Mouse (Mus musculus) splenic B cell, adult 2 months (primary cell): ENCODE results near the gene Aspscr1.

Experiments used
- DNase-seq: peaks from one replicate; pipeline ENCODE4 v3.0.0-alpha.2; 2011; ENCODE audit warnings: low read depth, low spot score
- H3K27me3 ChIP-seq: 2 replicates; pipeline ENCODE4 v1.6.1; 2012; ENCODE audit warnings: mild to moderate bottlenecking, low read length, moderate library complexity, mixed read lengths; ENCODE audit not compliant: control insufficient read depth, poor library complexity, insufficient read depth, severe bottlenecking
- H3K36me3 ChIP-seq: 2 replicates; pipeline ENCODE4 v1.6.1; 2012; ENCODE audit warnings: mild to moderate bottlenecking, low read length, moderate library complexity, mixed read lengths; ENCODE audit not compliant: control insufficient read depth, poor library complexity, insufficient read depth, severe bottlenecking

Aspscr1 gene

GRCm38 (mm10) chr11:120710672-120711071, 37.9 kb downstream of the Aspscr1 start:
- no peaks in the 10 kb centered on the region for H3K27me3 ChIP-seq
- DNase-seq: no peak
- no peaks in the 10 kb centered on the region for H3K36me3 ChIP-seq

- no peak for DNase-seq
- Histone ChIP-seq H3K27me3 (no peaks in the 10 kb centered on the region), H3K36me3 (no peaks in the 10 kb centered on the region; the same call in 1 of the 2 replicates)
Measured at GRCm38 (mm10) chr11:120711980-120712604, 39.3 kb downstream of the Aspscr1 start.

GRCm38 (mm10) chr11:120712771-120713568, 40.2 kb downstream of the Aspscr1 start:
- no peaks in the 10 kb centered on the region for H3K27me3 ChIP-seq
- DNase-seq: peak; percentile 84

GRCm38 (mm10) chr11:120713580-120714518, 41.1 kb downstream of the Aspscr1 start, which contains the start of the genes Cenpx and Lrrc45:
Gene Cenpx (minus strand): TSS chr11:120713738.
Gene Lrrc45 (plus strand): TSS chr11:120713925.
- H3K36me3 ChIP-seq: peaks cover 3% of the 10 kb centered on the region
- H3K27me3 ChIP-seq: no peaks in the 10 kb centered on the region
- DNase-seq: peak; percentile 97

More at GRCm38 (mm10) chr11:120712771-120713568, 40.2 kb downstream of the Aspscr1 start:
- peaks cover 3% of the 10 kb centered on the region for H3K36me3 ChIP-seq

- Histone ChIP-seq H3K36me3 (peaks cover 3% of the 10 kb centered on the region), H3K27me3 (no peaks in the 10 kb centered on the region)
- DNase-seq: no peak
Measured at GRCm38 (mm10) chr11:120714546-120714945, 41.8 kb downstream of the Aspscr1 start.

GRCm38 (mm10) chr11:120715131-120715530, 42.4 kb downstream of the Aspscr1 start:
- no peaks in the 10 kb centered on the region for H3K27me3 ChIP-seq
- H3K36me3 ChIP-seq: peaks cover 3% of the 10 kb centered on the region
- DNase-seq: no peak

GRCm38 (mm10) chr11:120719242-120719641, 46.5 kb downstream of the Aspscr1 start:
- Histone ChIP-seq H3K27me3 (no peaks in the 10 kb centered on the region), H3K36me3 (peaks cover 3% of the 10 kb centered on the region)
- DNase-seq: no peak

GRCm38 (mm10) chr11:120719841-120720376, 47.1 kb downstream of the Aspscr1 start:
- DNase-seq: no peak
- peaks cover 3% of the 10 kb centered on the region for H3K36me3 ChIP-seq
- no peaks in the 10 kb centered on the region for H3K27me3 ChIP-seq

- DNase-seq: peak; percentile 94
- H3K36me3 ChIP-seq: peaks cover 3% of the 10 kb centered on the region
Measured at GRCm38 (mm10) chr11:120720450-120720849, 47.7 kb downstream of the Aspscr1 start.

GRCm38 (mm10) chr11:120721124-120722066, 48.6 kb downstream of the Aspscr1 start, which contains the start of gene Rac3:
Gene Rac3 (plus strand): TSS chr11:120721470.
- H3K27me3 ChIP-seq: no peaks in the 10 kb centered on the region
- DNase-seq: peak; percentile 42

More at GRCm38 (mm10) chr11:120720450-120720849, 47.7 kb downstream of the Aspscr1 start:
- no peaks in the 10 kb centered on the region for H3K27me3 ChIP-seq

GRCm38 (mm10) chr11:120722067-120722630, 49.4 kb downstream of the Aspscr1 start:
- no peak for DNase-seq
- Histone ChIP-seq H3K27me3 (no peaks in the 10 kb centered on the region), H3K36me3 (peaks cover 3% of the 10 kb centered on the region)

More at GRCm38 (mm10) chr11:120721124-120722066, 48.6 kb downstream of the Aspscr1 start, which contains the start of gene Rac3:
- peaks cover 3% of the 10 kb centered on the region for H3K36me3 ChIP-seq

GRCm38 (mm10) chr11:120722761-120723382, 50.1 kb downstream of the Aspscr1 start:
- no peak for DNase-seq
- no peaks in the 10 kb centered on the region for H3K27me3 ChIP-seq
- H3K36me3 ChIP-seq: peaks cover under 1% of the 10 kb centered on the region

- Histone ChIP-seq H3K27me3 (no peaks in the 10 kb centered on the region), H3K36me3 (no peaks in the 10 kb centered on the region)
- DNase-seq: no peak
Measured at GRCm38 (mm10) chr11:120723509-120723908, 50.7 kb downstream of the Aspscr1 start.
